Mouse (Mus musculus): ENCODE results near the gene Tmem117.

- TF ChIP-seq POLR2A (IDR thresholded peaks at IDR 0.05; ENCODE audit: borderline replicate concordance, insufficient read depth, low read length): no peak
- no peak for TF ChIP-seq CTCF (IDR thresholded peaks at IDR 0.05; ENCODE audit: borderline replicate concordance, insufficient read depth, low read depth, low read length)
Measured at GRCm38 (mm10) chr15:94781556-94781955, 152.5 kb downstream of the Tmem117 start.

Data from cerebellum, adult 2 months (tissue).